Mouse (Mus musculus): Measurements from ENCODE around the gene Cd300lg.

GRCm38 (mm10) chr11:102021196-102021595 is 20.1 kb upstream of the Cd300lg start:
- TF ChIP-seq ZC3H11A (IDR thresholded peaks at IDR 0.05; ENCODE audit: borderline replicate concordance, low read depth, low read length) (no peak), MAFK (IDR thresholded peaks at IDR 0.05; ENCODE audit: insufficient read depth, low read depth, low read length) (no peak), CHD2 (IDR thresholded peaks at IDR 0.05; ENCODE audit: low read depth, low read length) (no peak)
